Mouse (Mus musculus) small intestine, adult 2 months (tissue): ENCODE data around the gene Pappa. TPM values are rescaled to one million over a fixed set of nuclear protein-coding genes. Genes with fewer than 3 reads are reported as not detected.

Experiments
- H3K27ac ChIP-seq: fragments of 200-500 bp; 2 replicates; pipeline ENCODE4 v1.5.1; 2012; ENCODE audit warnings: low read depth, low read length, control low read depth, inconsistent platforms; ENCODE audit not compliant: insufficient read depth
- H3K27me3 ChIP-seq: fragments of 200-500 bp; 2 replicates; pipeline ENCODE4 v1.6.1; 2012; ENCODE audit warnings: mild to moderate bottlenecking, moderate library complexity, low read length, inconsistent platforms; ENCODE audit not compliant: control insufficient read depth, insufficient read depth
- H3K36me3 ChIP-seq: fragments of 200-500 bp; 2 replicates; pipeline ENCODE4 v1.6.1; 2012; ENCODE audit warnings: mild to moderate bottlenecking, low read length, control low read depth, inconsistent platforms; ENCODE audit not compliant: control insufficient read depth, insufficient read depth
- H3K4me1 ChIP-seq: fragments of 200-500 bp; 2 replicates; pipeline ENCODE4 v1.6.1; 2012; ENCODE audit warnings: low read length, inconsistent platforms, mixed read lengths; ENCODE audit not compliant: control insufficient read depth, insufficient read depth, insufficient read length
- H3K4me3 ChIP-seq: fragments of 200-500 bp; 2 replicates; pipeline ENCODE4 v1.5.1; 2012; ENCODE audit warnings: low read depth, mild to moderate bottlenecking, control low read depth, inconsistent platforms, low read length, moderate library complexity
- CTCF ChIP-seq: fragments of 200-500 bp; IDR thresholded peaks from 2 replicates; pipeline ENCODE4 v1.5.1; 2012; ENCODE audit warnings: low read depth, mild to moderate bottlenecking, control low read depth, inconsistent platforms, low read length, moderate library complexity, mixed read lengths; ENCODE audit not compliant: insufficient replicate concordance, insufficient read length; ENCODE audit errors: extremely low read depth
- POLR2A ChIP-seq: fragments of 200-500 bp; IDR thresholded peaks from 2 replicates; pipeline ENCODE4 v1.6.1; 2012; ENCODE audit warnings: low read depth, mild to moderate bottlenecking, control low read depth, inconsistent platforms, low read length, moderate library complexity
- WGBS: fragments of 180-500 bp; shearing (Covaris S2); methylation state at CpG from one replicate; pipeline ENCODE4 v1.1.7; 2018; 5-methylcytosine and 5-hydroxymethylcytosine counted together
- polyA plus RNA-seq: library from polyadenylated mRNA; depleted of rRNA; stranded (reverse); fragments of >200 nt; gene quantifications from 2 replicates; pipeline ENCODE4 v1.2.3, GENCODE M21; 2012

Gene Pappa
- polyA plus RNA-seq, 1 experiment, result 0.53 TPM

- no peak for TF ChIP-seq POLR2A
- TF ChIP-seq CTCF, result no peak
- no peaks in the 10 kb centered on the region for H3K36me3 ChIP-seq
- H3K27ac ChIP-seq, result no peak overlapping the region
- no peak overlapping the region for H3K4me3 ChIP-seq
- H3K27me3 ChIP-seq, result no peaks in the 10 kb centered on the region; the same call in 1 of the 2 replicates
- H3K4me1 ChIP-seq, result no peaks in the 10 kb centered on the region
- 77% methylated on average over 6 of the region's 6 CpGs for WGBS
These were observed 279.1 kb downstream of the Pappa start for GRCm38 (mm10) chr4:65402836-65403634.
